Mouse (Mus musculus) forebrain, embryonic 13.5 days (tissue): ENCODE results near the gene Slc25a54. TPM values are rescaled to one million over a fixed set of nuclear protein-coding genes. Genes with fewer than 3 reads are reported as not detected.

Experiments used
- microRNA-seq: library from miRNA; unstranded; fragments of <30 nt; microRNA quantifications from one replicate; pipeline ENCODE4, GENCODE M21; 2016
- polyA plus RNA-seq: library from polyadenylated mRNA; unstranded; fragments of >200 nt; fragmentation: Nextera tagmentation; extraction: Ambion mirVana; gene quantifications from 2 replicates; pipeline ENCODE4 v1.2.1, GENCODE M21; 2015

Slc25a54 gene
- polyA plus RNA-seq, 1 experiment from 2014 or later, result not detected

Small RNAs within 50 kb of the gene (microRNA-seq; reads per million reads assigned to microRNA genes)
- gene Gm44384, result not detected

Other genes starting within 250 kb of the Slc25a54 start
- gene Stxbp3, start 239.9 kb upstream of the Slc25a54 start, polyA plus RNA-seq, result 16.0 and 17.1 TPM in 2 replicates
- gene Fndc7, start 190.5 kb upstream of the Slc25a54 start, polyA plus RNA-seq, result not detected in 2 replicates
- gene Prpf38b, start 168.7 kb upstream of the Slc25a54 start, polyA plus RNA-seq, result 74.3 and 74.9 TPM in 2 replicates
- 0.56 and 0.73 TPM in 2 replicates for gene Henmt1, start 140.6 kb upstream of the Slc25a54 start, polyA plus RNA-seq
- not detected in 2 replicates for gene Gm9857, start 140.0 kb upstream of the Slc25a54 start, polyA plus RNA-seq
- gene Fam102b, start 52.9 kb upstream of the Slc25a54 start, polyA plus RNA-seq, result 6.3 and 6.7 TPM in 2 replicates
- gene Slc25a24, start 42.7 kb downstream of the Slc25a54 start, polyA plus RNA-seq, result 7.7 and 9.2 TPM in 2 replicates